Mouse (Mus musculus): ENCODE results near the gene Afp.

DNA sequence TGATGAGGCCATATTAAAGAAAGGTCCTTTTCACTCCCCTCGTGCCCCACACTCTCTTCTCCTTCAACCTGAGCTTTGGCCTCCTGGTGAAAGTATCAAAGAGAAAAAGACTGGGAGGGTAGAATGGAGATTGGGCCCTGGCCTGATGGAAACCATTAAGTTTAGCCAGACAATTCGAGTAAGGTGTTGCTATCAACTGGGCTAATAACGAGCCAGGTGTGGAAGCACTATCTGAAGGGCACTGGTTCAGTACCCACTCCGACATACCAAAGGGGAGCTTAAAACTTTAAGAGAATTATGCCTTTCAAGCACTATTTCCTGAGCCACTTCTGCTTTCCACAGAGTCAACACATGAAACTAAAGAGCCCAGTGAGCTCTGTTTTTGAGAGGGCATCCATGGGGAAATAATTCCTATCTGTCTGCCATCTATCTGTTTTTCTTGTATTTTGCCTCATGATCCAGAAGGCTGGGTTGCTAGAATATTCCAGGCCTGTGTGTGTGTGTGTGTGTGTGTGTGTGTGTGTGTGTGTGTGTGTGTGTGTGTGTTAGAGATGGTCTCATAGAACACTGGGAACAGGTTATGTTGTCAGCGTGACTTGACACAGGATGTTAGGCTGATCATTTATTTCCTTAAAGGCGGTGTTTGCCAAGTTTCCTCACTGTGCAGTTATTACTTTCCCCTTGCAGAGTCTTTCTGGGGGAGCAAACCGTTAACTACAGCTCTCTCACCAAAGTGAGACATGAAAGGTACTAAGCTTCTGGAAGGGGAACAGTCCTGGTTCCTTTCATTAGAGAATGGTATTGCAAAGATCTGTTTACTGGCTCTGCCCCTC, 13.0 kb upstream of the Afp start:
- TF ChIP-seq CTCF (IDR thresholded peaks at IDR 0.05; ENCODE audit: low read depth, low read length): no peak
- TF ChIP-seq POLR2A (IDR thresholded peaks at IDR 0.05; ENCODE audit: extremely low read depth, insufficient read depth, low read length): no peak

All from liver, adult 2 months (tissue).